Mouse (Mus musculus) liver, embryonic 16.5 days (tissue): ENCODE data around the gene Sstr3. TPM values are rescaled to one million over a fixed set of nuclear protein-coding genes. Genes with fewer than 3 reads are reported as not detected.

Experiments used
- ATAC-seq: fragments of 200-750 bp; cut with Nextera tagmentation; 2 replicates; pipeline ENCODE4 v1.8.0; 2017; ENCODE audit warnings: low read depth, mild to moderate bottlenecking, moderate number of reproducible peaks, moderate library complexity
- H3K27ac ChIP-seq: fragments of 300-500 bp; sonication (generic); 2 replicates; pipeline ENCODE4 v1.5.1; 2014; ENCODE audit warnings: mild to moderate bottlenecking, low read length
- H3K27me3 ChIP-seq: fragments of 300-500 bp; sonication (generic); 2 replicates; pipeline ENCODE4 v1.6.1; 2014; ENCODE audit warnings: low read depth, low read length, mixed read lengths; ENCODE audit not compliant: control insufficient read depth, insufficient read depth
- H3K36me3 ChIP-seq: fragments of 300-500 bp; sonication (generic); 2 replicates; pipeline ENCODE4 v1.6.1; 2014; ENCODE audit warnings: mild to moderate bottlenecking; ENCODE audit not compliant: control insufficient read depth, insufficient read depth
- H3K4me1 ChIP-seq: fragments of 300-500 bp; sonication (generic); 2 replicates; pipeline ENCODE4 v1.6.1; 2014; ENCODE audit warnings: low read depth, low read length, mixed read lengths; ENCODE audit not compliant: control insufficient read depth
- H3K4me2 ChIP-seq: fragments of 300-500 bp; sonication (generic); 2 replicates; pipeline ENCODE4 v1.6.1; 2014; ENCODE audit warnings: low read depth, low read length, mixed read lengths
- H3K4me3 ChIP-seq: fragments of 300-500 bp; sonication (generic); 2 replicates; pipeline ENCODE4 v1.5.1; 2014; ENCODE audit warnings: low read depth, mild to moderate bottlenecking, low read length
- H3K9ac ChIP-seq: fragments of 300-500 bp; sonication (generic); 2 replicates; pipeline ENCODE4 v1.6.1; 2014; ENCODE audit warnings: low read depth, low read length
- H3K9me3 ChIP-seq: fragments of 300-500 bp; sonication (generic); replicated peaks from 2 replicates; pipeline ENCODE4 v1.6.1; 2016; ENCODE audit warnings: low read length; ENCODE audit not compliant: control insufficient read depth
- WGBS: fragments of 180-500 bp; shearing (Covaris S2); extraction: QIAGEN DNeasy Blood & Tissue Kit; methylation state at CpG from one replicate; pipeline ENCODE4 v1.1.7; 2014; ENCODE audit not compliant: insufficient replicate concordance; 5-methylcytosine and 5-hydroxymethylcytosine counted together
- polyA plus RNA-seq: library from polyadenylated mRNA; unstranded; fragments of >200 nt; fragmentation: Nextera tagmentation; extraction: Ambion mirVana; gene quantifications from 2 replicates; pipeline ENCODE4 v1.2.1, GENCODE M21; 2015

Sstr3 gene
- polyA plus RNA-seq, 1 experiment from 2014 or later, result 0.02 TPM

- Histone ChIP-seq H3K4me2 (no peak overlapping the region), H3K9ac (no peak overlapping the region), H3K27ac (no peak overlapping the region), H3K4me1 (peaks cover 5% of the 10 kb centered on the region), H3K36me3 (no peaks in the 10 kb centered on the region), H3K9me3 (no peaks in the 10 kb centered on the region), H3K27me3 (no peaks in the 10 kb centered on the region), H3K4me3 (no peak overlapping the region)
- ATAC-seq, result no peak; the same call in 1 of the 2 replicates
- WGBS, result 50% methylated on average over 18 of the region's 18 CpGs
Observed at GRCm38 (mm10) chr15:78587050-78587994, 42.8 kb upstream of the Sstr3 start.

GRCm38 (mm10) chr15:78585404-78585803, 40.9 kb upstream of the Sstr3 start:
- 60% methylated on average over 7 of the region's 7 CpGs for WGBS
- Histone ChIP-seq H3K4me2 (no peak overlapping the region), H3K27me3 (no peaks in the 10 kb centered on the region), H3K9me3 (no peaks in the 10 kb centered on the region), H3K4me3 (no peak overlapping the region), H3K4me1 (peaks cover 6% of the 10 kb centered on the region), H3K9ac (no peak overlapping the region), H3K27ac (no peak overlapping the region), H3K36me3 (no peaks in the 10 kb centered on the region)
- no peak for ATAC-seq

GRCm38 (mm10) chr15:78583352-78583751, 38.9 kb upstream of the Sstr3 start:
- Histone ChIP-seq H3K36me3 (no peaks in the 10 kb centered on the region), H3K4me1 (peaks cover 9% of the 10 kb centered on the region), H3K9ac (no peak overlapping the region), H3K4me2 (no peak overlapping the region), H3K4me3 (no peak overlapping the region), H3K27ac (no peak overlapping the region), H3K9me3 (no peaks in the 10 kb centered on the region), H3K27me3 (no peaks in the 10 kb centered on the region)
- no peak for ATAC-seq
- 42% methylated on average over 11 of the region's 11 CpGs for WGBS

- Histone ChIP-seq H3K27me3 (no peaks in the 10 kb centered on the region), H3K36me3 (no peaks in the 10 kb centered on the region), H3K27ac (no peak overlapping the region), H3K4me2 (no peak overlapping the region), H3K9me3 (no peaks in the 10 kb centered on the region), H3K4me1 (peaks cover 22% of the 10 kb centered on the region), H3K4me3 (no peak overlapping the region), H3K9ac (no peak overlapping the region)
- 55% methylated on average over 4 of the region's 4 CpGs for WGBS
- ATAC-seq, result no peak
Observed at GRCm38 (mm10) chr15:78576284-78576810, 31.9 kb upstream of the Sstr3 start.

- Histone ChIP-seq H3K27me3 (no peaks in the 10 kb centered on the region), H3K36me3 (no peaks in the 10 kb centered on the region), H3K4me2 (peak within 1 kb of the TSS; percentile 56), H3K4me1 (peaks cover 28% of the 10 kb centered on the region), H3K27ac (peak within 1 kb of the TSS; percentile 88), H3K9me3 (no peaks in the 10 kb centered on the region), H3K4me3 (peak within 1 kb of the TSS; percentile 51), H3K9ac (peak within 1 kb of the TSS; percentile 65)
- 16% methylated on average over 8 of the region's 8 CpGs for WGBS
- ATAC-seq, result peak; percentile 59
Observed at GRCm38 (mm10) chr15:78572658-78573397, 28.3 kb upstream of the Sstr3 start, which contains the start of gene Rac2. Gene Rac2, minus strand, starts transcription at chr15:78572783.

GRCm38 (mm10) chr15:78572270-78572600, 27.8 kb upstream of the Sstr3 start:
- peak overlapping the region; percentile 65 for H3K9ac ChIP-seq
- peak overlapping the region; percentile 56 for H3K4me2 ChIP-seq
- no peaks in the 10 kb centered on the region for H3K9me3 ChIP-seq
- H3K4me1 ChIP-seq, result peaks cover 34% of the 10 kb centered on the region
- WGBS, result 23% methylated on average over 5 of the region's 5 CpGs
- H3K27me3 ChIP-seq, result no peaks in the 10 kb centered on the region
- H3K36me3 ChIP-seq, result no peaks in the 10 kb centered on the region
- peak overlapping the region; percentile 88 for H3K27ac ChIP-seq
- H3K4me3 ChIP-seq, result peak overlapping the region; percentile 51
- peak; percentile 53 for ATAC-seq

- peak; percentile 87 for ATAC-seq
- Histone ChIP-seq H3K36me3 (no peaks in the 10 kb centered on the region), H3K27me3 (no peaks in the 10 kb centered on the region), H3K9me3 (no peaks in the 10 kb centered on the region), H3K4me2 (peak overlapping the region; percentile 56), H3K9ac (peak overlapping the region; percentile 65), H3K4me1 (peaks cover 38% of the 10 kb centered on the region), H3K4me3 (peak overlapping the region; percentile 51), H3K27ac (peak overlapping the region; percentile 88)
- 6% methylated on average over 16 of the region's 16 CpGs for WGBS
Observed at GRCm38 (mm10) chr15:78571554-78572269, 27.2 kb upstream of the Sstr3 start.

GRCm38 (mm10) chr15:78570170-78570569, 25.7 kb upstream of the Sstr3 start:
- H3K4me2 ChIP-seq, result no peak overlapping the region
- WGBS, result 67% methylated on average over 5 of the region's 5 CpGs
- H3K9me3 ChIP-seq, result no peaks in the 10 kb centered on the region
- no peak overlapping the region for H3K27ac ChIP-seq
- no peak overlapping the region for H3K4me3 ChIP-seq
- no peak for ATAC-seq
- no peaks in the 10 kb centered on the region for H3K27me3 ChIP-seq
- H3K4me1 ChIP-seq, result peaks cover 51% of the 10 kb centered on the region
- H3K9ac ChIP-seq, result no peak overlapping the region
- no peaks in the 10 kb centered on the region for H3K36me3 ChIP-seq
